22 mouse cellular contexts compared by ENCODE assay signal in genomic region chr5:30240552-30240951, GRCm38 (mm10). TPM values are rescaled to one million over a fixed set of nuclear protein-coding genes. Genes with fewer than 3 reads are reported as not detected.
DNase-seq lines count a peak whose midpoint lies in the region; ATAC-seq and TF ChIP-seq lines count a peak whose summit lies in the region.
"Had no signal": no experiment of that assay in that cellular context is flagged by ENCODE, and none has a peak within 500 bp of the region (broad histone marks: within the 10 kb centered on the region; RNA-seq: fewer than 3 reads in every experiment).

No protein-coding gene starts in this region.

- in situ Hi-C loops in CH12.LX (cut with MboI; ENCODE audit: low pct_ligation_motif_present, low pct_unique_long_range_greater_than_20kb, low sequenced_read_pairs), result no loop called here

- peak overlapping the region; percentile 35; the same call in 1 of the 2 replicates for H3K27ac ChIP-seq in intestine, postnatal 0 days (ENCODE audit: low read depth, low read length)
- no peak overlapping the region for H3K27ac ChIP-seq in intestine, embryonic 16.5 days (ENCODE audit: low read length)
- no peak overlapping the region for H3K27ac ChIP-seq in CH12.LX (ENCODE audit: insufficient read depth, low read depth)
- H3K27ac ChIP-seq in heart, embryonic 10.5 days, result no peak overlapping the region
- H3K27ac ChIP-seq in forebrain, postnatal 0 days (ENCODE audit: low read depth, low read length), result no peak overlapping the region
- H3K27ac ChIP-seq: embryonic facial prominence, embryonic 10.5 days; forebrain, embryonic 10.5 days; hindbrain, embryonic 10.5 days; midbrain, embryonic 10.5 days had no signal

- no peak for TF ChIP-seq EP300 in CH12.LX (IDR thresholded peaks at IDR 0.05; ENCODE audit: low read length)

- H3K9me3 ChIP-seq in intestine, postnatal 0 days (ENCODE audit: control insufficient read depth), result no peaks in the 10 kb centered on the region
- no peaks in the 10 kb centered on the region for H3K9me3 ChIP-seq in intestine, embryonic 16.5 days (ENCODE audit: control insufficient read depth, low read length)
- H3K9me3 ChIP-seq in CH12.LX (replicated peaks; ENCODE audit: low read length), result no peaks in the 10 kb centered on the region
- no peaks in the 10 kb centered on the region for H3K9me3 ChIP-seq in erythroblast, embryonic 14.5 days (ENCODE audit: control insufficient read depth, low read length)
- no peaks in the 10 kb centered on the region for H3K9me3 ChIP-seq in heart, embryonic 10.5 days
- no peaks in the 10 kb centered on the region for H3K9me3 ChIP-seq in forebrain, postnatal 0 days (ENCODE audit: low read length)
- H3K9me3 ChIP-seq: embryonic facial prominence, embryonic 10.5 days; hindbrain, embryonic 10.5 days; midbrain, embryonic 10.5 days had no signal

- H3K4me3 ChIP-seq in intestine, postnatal 0 days (ENCODE audit: low read depth, low read length), result no peak overlapping the region
- no peak overlapping the region for H3K4me3 ChIP-seq in intestine, embryonic 16.5 days (ENCODE audit: low read length)
- no peak overlapping the region for H3K4me3 ChIP-seq in CH12.LX (replicated peaks in 1 of 3; ENCODE audit: low read depth in 2 of 3, low read length in 2 of 3, poor library complexity in 1 of 3)
- peak overlapping the region; percentile 1 for H3K4me3 ChIP-seq in erythroblast, embryonic 14.5 days (replicated peaks)
- no peak overlapping the region for H3K4me3 ChIP-seq in heart, embryonic 10.5 days
- H3K4me3 ChIP-seq in forebrain, postnatal 0 days (ENCODE audit: low read depth, low read length), result no peak overlapping the region
- H3K4me3 ChIP-seq: embryonic facial prominence, embryonic 10.5 days; forebrain, embryonic 10.5 days; hindbrain, embryonic 10.5 days; midbrain, embryonic 10.5 days had no signal

- no peak overlapping the region for H3K9ac ChIP-seq in intestine, postnatal 0 days (ENCODE audit: low read depth, low read length)
- no peak overlapping the region for H3K9ac ChIP-seq in intestine, embryonic 16.5 days (ENCODE audit: low read depth, low read length)
- no peak overlapping the region for H3K9ac ChIP-seq in CH12.LX (ENCODE audit: insufficient read depth, low read depth)
- H3K9ac ChIP-seq in forebrain, postnatal 0 days, result no peak overlapping the region
- H3K9ac ChIP-seq: lung, embryonic 14.5 days had no signal

- no peaks in the 10 kb centered on the region for H3K27me3 ChIP-seq in intestine, postnatal 0 days (replicated peaks; ENCODE audit: control insufficient read depth, insufficient read depth, low read length)
- no peaks in the 10 kb centered on the region for H3K27me3 ChIP-seq in intestine, embryonic 16.5 days (replicated peaks; ENCODE audit: control insufficient read depth, insufficient read depth, low read length)
- no peaks in the 10 kb centered on the region for H3K27me3 ChIP-seq in CH12.LX (replicated peaks)
- H3K27me3 ChIP-seq in erythroblast, embryonic 14.5 days (ENCODE audit: control insufficient read depth), result no peaks in the 10 kb centered on the region
- H3K27me3 ChIP-seq in heart, embryonic 10.5 days (ENCODE audit: insufficient read depth, poor library complexity, severe bottlenecking), result no peaks in the 10 kb centered on the region
- H3K27me3 ChIP-seq in forebrain, postnatal 0 days (ENCODE audit: insufficient read depth, low read length), result no peaks in the 10 kb centered on the region

- TF ChIP-seq POLR2A in CH12.LX (IDR thresholded peaks at IDR 0.05; ENCODE audit: low read depth, low read length), result no peak

- no peak for TF ChIP-seq RAD21 in CH12.LX (IDR thresholded peaks at IDR 0.05; ENCODE audit: low read depth, low read length)

- dilution Hi-C loops in CH12.LX (cut with MboI; ENCODE audit: extremely low pct_ligation_motif_present, extremely low pct_unique_long_range_greater_than_20kb, low sequenced_read_pairs), result no loop called here

- no peak for TF ChIP-seq CTCF in intestine, postnatal 0 days (IDR thresholded peaks at IDR 0.05; ENCODE audit: low read depth)
- TF ChIP-seq CTCF in CH12.LX (conservative IDR thresholded peaks at IDR 0.05 in 1 of 2, IDR thresholded peaks at IDR 0.05 in 1 of 2; ENCODE audit: low read depth in 2 of 2, low read length in 2 of 2), result no peak
- no peak for TF ChIP-seq CTCF in forebrain, postnatal 0 days (IDR thresholded peaks at IDR 0.05; ENCODE audit: low read depth)

- no peak for ATAC-seq in intestine, postnatal 0 days
- ATAC-seq in intestine, embryonic 16.5 days, result no peak
- peak; percentile 43; the same call in 1 of the 2 replicates for ATAC-seq in megakaryocyte-erythroid progenitor cell, adult 5-6 weeks (replicated peaks; ENCODE audit: low FRiP score, low TSS enrichment, poor library complexity, severe bottlenecking)
- ATAC-seq in forebrain, postnatal 0 days, result no peak

- peak; percentile 31 for DNase-seq in CH12.LX (ENCODE audit: extremely low read depth)
- no peak for DNase-seq in adipocyte (ENCODE audit: low spot score)
- DNase-seq in heart, embryonic 10.5 days (ENCODE audit: low spot score), result no peak
- no peak for DNase-seq in forebrain, postnatal 0 days
- DNase-seq: cerebellum, adult 11 months; cerebellum, postnatal 25 days; gastrocnemius, postnatal 36 days; kidney, adult 11 months; kidney, postnatal 36 days; lung, embryonic 14.5 days; right cerebral cortex, adult 18-20 months had no signal

- WGBS in intestine, postnatal 0 days, result 52% methylated on average over 7 of the region's 7 CpGs
- WGBS in intestine, embryonic 16.5 days, result 71% methylated on average over 7 of the region's 7 CpGs
- 85% methylated on average over 7 of the region's 7 CpGs for WGBS in heart, embryonic 10.5 days
- WGBS in forebrain, postnatal 0 days, result 93% methylated on average over 7 of the region's 7 CpGs

- H3K4me1 ChIP-seq in intestine, postnatal 0 days (replicated peaks; ENCODE audit: control insufficient read depth, insufficient read depth, low read length), result peaks cover 18% of the 10 kb centered on the region
- H3K4me1 ChIP-seq in intestine, embryonic 16.5 days (ENCODE audit: control insufficient read depth, insufficient read depth, low read length), result peaks cover 35% of the 10 kb centered on the region
- H3K4me1 ChIP-seq in CH12.LX (ENCODE audit: control insufficient read depth in 1 of 2, insufficient read depth in 2 of 2), result peaks cover 9 to 62% of the 10 kb centered on the region in 2 experiments; a peak in 3 of 4 replicates
- H3K4me1 ChIP-seq in erythroblast, embryonic 14.5 days (ENCODE audit: control insufficient read depth), result peaks cover 57% of the 10 kb centered on the region
- H3K4me1 ChIP-seq in heart, embryonic 10.5 days, result peaks cover 37% of the 10 kb centered on the region
- H3K4me1 ChIP-seq in forebrain, postnatal 0 days (ENCODE audit: insufficient read depth), result no peaks in the 10 kb centered on the region

- H3K79me2 ChIP-seq in CH12.LX (replicated peaks; ENCODE audit: control insufficient read depth, extremely low read depth, insufficient read depth, poor library complexity, severe bottlenecking), result peaks cover 66% of the 10 kb centered on the region

- no peaks in the 10 kb centered on the region for H3K36me3 ChIP-seq in intestine, postnatal 0 days (ENCODE audit: control insufficient read depth, insufficient read depth)
- H3K36me3 ChIP-seq in intestine, embryonic 16.5 days (ENCODE audit: control insufficient read depth, insufficient read depth, low read length), result no peaks in the 10 kb centered on the region
- peaks cover 0 to 16% of the 10 kb centered on the region in 2 experiments for H3K36me3 ChIP-seq in CH12.LX (replicated peaks in 1 of 2; ENCODE audit: control insufficient read depth in 1 of 2, insufficient read depth in 1 of 2, low read length in 1 of 2)
- H3K36me3 ChIP-seq in erythroblast, embryonic 14.5 days (ENCODE audit: control insufficient read depth), result peaks cover 15% of the 10 kb centered on the region
- peaks cover 3% of the 10 kb centered on the region; the same call in 1 of the 2 replicates for H3K36me3 ChIP-seq in heart, embryonic 10.5 days
- H3K36me3 ChIP-seq in forebrain, postnatal 0 days (ENCODE audit: insufficient read depth), result no peaks in the 10 kb centered on the region

- 0 out of 2 replicates have a peak overlapping the region, but pooled peaks have one; percentile 1 for H3K4me2 ChIP-seq in intestine, postnatal 0 days (replicated peaks; ENCODE audit: low read depth)
- no peak overlapping the region for H3K4me2 ChIP-seq in intestine, embryonic 16.5 days (ENCODE audit: low read depth, low read length)
- no peak overlapping the region for H3K4me2 ChIP-seq in CH12.LX (ENCODE audit: insufficient read depth, low read depth, poor library complexity, severe bottlenecking)
- no peak overlapping the region for H3K4me2 ChIP-seq in forebrain, postnatal 0 days (ENCODE audit: low read depth)
- H3K4me2 ChIP-seq: lung, embryonic 14.5 days had no signal

RNA-seq across cellular contexts. Expression of gene Selenoi, which starts 8.2 kb away (rescaled TPM):
- 66.2 and 78.5 TPM in 2 replicates for polyA plus RNA-seq in intestine, postnatal 0 days (2015; fragmentation: Nextera tagmentation; extraction: Ambion mirVana)
- 52.2 and 57.8 TPM in 2 replicates for polyA plus RNA-seq in intestine, embryonic 16.5 days (2015; fragmentation: Nextera tagmentation; extraction: Ambion mirVana)
- total RNA-seq in CH12.LX (2012; rRNA removed) (36.1 and 39.8 TPM in 2 replicates), CH12.LX (2014; rRNA removed) (45.7 and 51.3 TPM in 2 replicates)
- 21.0 and 27.0 TPM in 2 replicates for polyA plus RNA-seq in CH12.LX (2012; ENCODE audit: insufficient read length, low read depth)
- 0.07 and 0.12 TPM in 2 replicates for polyA plus RNA-seq in erythroblast, embryonic 14.5 days (2012)
- total RNA-seq in megakaryocyte-erythroid progenitor cell, adult 5-6 weeks (2014; fragmentation: Nextera tagmentation), result 34.1 and 40.5 TPM in 2 replicates
- total RNA-seq in megakaryocyte-erythroid progenitor cell, adult 5-6 weeks (2017), result 90.2 and 120 TPM in 2 replicates
- 23.3 and 25.6 TPM in 2 replicates for polyA plus RNA-seq in heart, embryonic 10.5 days (2016; fragmentation: Nextera tagmentation; extraction: Ambion mirVana)
- total RNA-seq in forebrain, postnatal 0 days (2014; rRNA removed), result 53.8 and 59.6 TPM in 2 replicates
- polyA plus RNA-seq in forebrain, postnatal 0 days (2015; fragmentation: Nextera tagmentation; extraction: Ambion mirVana), result 15.9 and 21.1 TPM in 2 replicates

RNA-seq across cellular contexts. Expression of gene Adgrf3, which starts 35.0 kb away (rescaled TPM):
- polyA plus RNA-seq in intestine, postnatal 0 days (2015; fragmentation: Nextera tagmentation; extraction: Ambion mirVana), result 0.07 TPM in 1 of 2 replicates, not detected in the other
- polyA plus RNA-seq in intestine, embryonic 16.5 days (2015; fragmentation: Nextera tagmentation; extraction: Ambion mirVana), result 0.15 and 0.29 TPM in 2 replicates
- total RNA-seq in CH12.LX (2012; rRNA removed) (1.0 and 1.4 TPM in 2 replicates), CH12.LX (2014; rRNA removed) (1.2 and 2.3 TPM in 2 replicates)
- polyA plus RNA-seq in CH12.LX (2012; ENCODE audit: insufficient read length, low read depth), result 2.2 and 2.6 TPM in 2 replicates
- polyA plus RNA-seq in erythroblast, embryonic 14.5 days (2012), result not detected in 2 replicates
- total RNA-seq in megakaryocyte-erythroid progenitor cell, adult 5-6 weeks (2014; fragmentation: Nextera tagmentation), result not detected in 2 replicates
- total RNA-seq in megakaryocyte-erythroid progenitor cell, adult 5-6 weeks (2017), result 0.34 TPM in 1 of 2 replicates, not detected in the other
- 0.16 and 0.17 TPM in 2 replicates for polyA plus RNA-seq in heart, embryonic 10.5 days (2016; fragmentation: Nextera tagmentation; extraction: Ambion mirVana)
- total RNA-seq in forebrain, postnatal 0 days (2014; rRNA removed), result not detected in 2 replicates
- polyA plus RNA-seq in forebrain, postnatal 0 days (2015; fragmentation: Nextera tagmentation; extraction: Ambion mirVana), result not detected in 2 replicates
- total RNA-seq: gastrocnemius, postnatal 36 days; layer of hippocampus, postnatal 14 days; left cerebral cortex, postnatal 36 days had no signal
- polyA plus RNA-seq: embryonic facial prominence, embryonic 10.5 days; forebrain, embryonic 10.5 days; hindbrain, embryonic 10.5 days had no signal

RNA-seq across cellular contexts. Expression of gene Drc1, which starts 40.6 kb away (rescaled TPM):
- polyA plus RNA-seq in intestine, postnatal 0 days (2015; fragmentation: Nextera tagmentation; extraction: Ambion mirVana), result 0.72 and 1.1 TPM in 2 replicates
- 1.2 and 1.8 TPM in 2 replicates for polyA plus RNA-seq in intestine, embryonic 16.5 days (2015; fragmentation: Nextera tagmentation; extraction: Ambion mirVana)
- 0.04 TPM in 1 of 2 replicates, not detected in the other for total RNA-seq in CH12.LX (2012; rRNA removed)
- not detected in 2 replicates for total RNA-seq in CH12.LX (2014; rRNA removed)
- not detected in 2 replicates for polyA plus RNA-seq in CH12.LX (2012; ENCODE audit: insufficient read length, low read depth)
- polyA plus RNA-seq in erythroblast, embryonic 14.5 days (2012), result not detected in 2 replicates
- 0.79 TPM in 1 of 2 replicates, not detected in the other for total RNA-seq in megakaryocyte-erythroid progenitor cell, adult 5-6 weeks (2014; fragmentation: Nextera tagmentation)
- total RNA-seq in megakaryocyte-erythroid progenitor cell, adult 5-6 weeks (2017), result 0.28 TPM in 1 of 2 replicates, not detected in the other
- polyA plus RNA-seq in heart, embryonic 10.5 days (2016; fragmentation: Nextera tagmentation; extraction: Ambion mirVana), result 0.15 and 0.64 TPM in 2 replicates
- total RNA-seq in forebrain, postnatal 0 days (2014; rRNA removed), result 12.7 and 16.9 TPM in 2 replicates
- polyA plus RNA-seq in forebrain, postnatal 0 days (2015; fragmentation: Nextera tagmentation; extraction: Ambion mirVana), result 9.5 and 14.7 TPM in 2 replicates
- polyA plus RNA-seq: heart, embryonic 14.5 days had no signal

Comparison
In these comparisons a context has a peak if more than half of its experiments do, and no peak if none do; other contexts are left out.
1. RNA of gene Selenoi, which starts 8.2 kb away (polyA plus RNA-seq): 66.2 to 78.5 TPM in intestine, postnatal 0 days, 52.2 to 57.8 TPM in intestine, embryonic 16.5 days, 21.0 to 27.0 TPM in CH12.LX, 23.3 to 25.6 TPM in heart, embryonic 10.5 days and 15.9 to 21.1 TPM in forebrain, postnatal 0 days; 0.07 to 0.12 TPM in erythroblast, embryonic 14.5 days; every median in the first group is over 10 times any median in the second.